Mouse (Mus musculus): ENCODE results near the gene Atp6v0e. TPM values are rescaled to one million over a fixed set of nuclear protein-coding genes. Genes with fewer than 3 reads are reported as not detected.

Gene Atp6v0e
- polyA plus RNA-seq, 1 experiment = 119 TPM

GRCm38 (mm10) chr17:26695193-26695592 is 32.2 kb downstream of the Atp6v0e start:
- no peak overlapping the region for H3K27ac ChIP-seq (ENCODE audit: insufficient read depth, low read depth, low read length)
- H3K4me3 ChIP-seq (ENCODE audit: low read depth, low read length) = no peak overlapping the region
- no peak for TF ChIP-seq POLR2A (IDR thresholded peaks at IDR 0.05; ENCODE audit: low read depth, low read length)
- H3K36me3 ChIP-seq (ENCODE audit: control insufficient read depth, insufficient read depth, low read length) = peaks cover 32% of the 10 kb centered on the region
- peaks cover 3% of the 10 kb centered on the region; the same call in 1 of the 2 replicates for H3K4me1 ChIP-seq (ENCODE audit: control insufficient read depth, insufficient read depth, insufficient read length, low read length)
- H3K27me3 ChIP-seq (ENCODE audit: control insufficient read depth, insufficient read depth, low read length) = no peaks in the 10 kb centered on the region
- WGBS = 96% methylated on average over 3 of the region's 3 CpGs

- 93% methylated on average over 5 of the region's 5 CpGs for WGBS
- Histone ChIP-seq H3K4me1 (ENCODE audit: control insufficient read depth, insufficient read depth, insufficient read length, low read length) (peaks cover 10% of the 10 kb centered on the region; the same call in 1 of the 2 replicates), H3K27me3 (ENCODE audit: control insufficient read depth, insufficient read depth, low read length) (no peaks in the 10 kb centered on the region), H3K36me3 (ENCODE audit: control insufficient read depth, insufficient read depth, low read length) (peaks cover 36% of the 10 kb centered on the region), H3K4me3 (ENCODE audit: low read depth, low read length) (no peak overlapping the region), H3K27ac (ENCODE audit: insufficient read depth, low read depth, low read length) (no peak overlapping the region)
- no peak for TF ChIP-seq POLR2A (IDR thresholded peaks at IDR 0.05; ENCODE audit: low read depth, low read length)
- peak; percentile 60; the same call in 1 of the 2 replicates for TF ChIP-seq CTCF (IDR thresholded peaks at IDR 0.05; ENCODE audit: extremely low read depth, insufficient read length, insufficient replicate concordance, low read depth, low read length)
Observed at GRCm38 (mm10) chr17:26698846-26699245, 35.8 kb downstream of the Atp6v0e start.

- no peak for TF ChIP-seq POLR2A (IDR thresholded peaks at IDR 0.05; ENCODE audit: low read depth, low read length)
- no peak for TF ChIP-seq CTCF (IDR thresholded peaks at IDR 0.05; ENCODE audit: extremely low read depth, insufficient read length, insufficient replicate concordance, low read depth, low read length)
- peaks cover 10% of the 10 kb centered on the region; the same call in 1 of the 2 replicates for H3K4me1 ChIP-seq (ENCODE audit: control insufficient read depth, insufficient read depth, insufficient read length, low read length)
- no peaks in the 10 kb centered on the region for H3K27me3 ChIP-seq (ENCODE audit: control insufficient read depth, insufficient read depth, low read length)
- peaks cover 36% of the 10 kb centered on the region for H3K36me3 ChIP-seq (ENCODE audit: control insufficient read depth, insufficient read depth, low read length)
- H3K4me3 ChIP-seq (ENCODE audit: low read depth, low read length) = no peak overlapping the region
- WGBS = 53% methylated on average over 10 of the region's 10 CpGs
- peak overlapping the region; percentile 85 for H3K27ac ChIP-seq (ENCODE audit: insufficient read depth, low read depth, low read length)
Observed at GRCm38 (mm10) chr17:26699819-26700616, 37.0 kb downstream of the Atp6v0e start.

- no peak for TF ChIP-seq POLR2A (IDR thresholded peaks at IDR 0.05; ENCODE audit: low read depth, low read length)
- TF ChIP-seq CTCF (IDR thresholded peaks at IDR 0.05; ENCODE audit: extremely low read depth, insufficient read length, insufficient replicate concordance, low read depth, low read length) = no peak
- H3K4me1 ChIP-seq (ENCODE audit: control insufficient read depth, insufficient read depth, insufficient read length, low read length) = peaks cover 10% of the 10 kb centered on the region; the same call in 1 of the 2 replicates
- H3K36me3 ChIP-seq (ENCODE audit: control insufficient read depth, insufficient read depth, low read length) = peaks cover 27% of the 10 kb centered on the region
- no peaks in the 10 kb centered on the region for H3K27me3 ChIP-seq (ENCODE audit: control insufficient read depth, insufficient read depth, low read length)
- no peak overlapping the region for H3K27ac ChIP-seq (ENCODE audit: insufficient read depth, low read depth, low read length)
- 94% methylated on average over 13 of the region's 13 CpGs for WGBS
- no peak overlapping the region for H3K4me3 ChIP-seq (ENCODE audit: low read depth, low read length)
Observed at GRCm38 (mm10) chr17:26701565-26701964, 38.5 kb downstream of the Atp6v0e start.

GRCm38 (mm10) chr17:26702621-26703020 is 39.6 kb downstream of the Atp6v0e start:
- Histone ChIP-seq H3K4me3 (ENCODE audit: low read depth, low read length) (no peak overlapping the region), H3K36me3 (ENCODE audit: control insufficient read depth, insufficient read depth, low read length) (peaks cover 19% of the 10 kb centered on the region), H3K27ac (ENCODE audit: insufficient read depth, low read depth, low read length) (peak overlapping the region; percentile 45; the same call in 1 of the 2 replicates), H3K4me1 (ENCODE audit: control insufficient read depth, insufficient read depth, insufficient read length, low read length) (peaks cover 10% of the 10 kb centered on the region; the same call in 1 of the 2 replicates), H3K27me3 (ENCODE audit: control insufficient read depth, insufficient read depth, low read length) (no peaks in the 10 kb centered on the region)
- 27% methylated on average over 4 of the region's 4 CpGs for WGBS
- TF ChIP-seq POLR2A (IDR thresholded peaks at IDR 0.05; ENCODE audit: low read depth, low read length) (no peak), CTCF (IDR thresholded peaks at IDR 0.05; ENCODE audit: extremely low read depth, insufficient read length, insufficient replicate concordance, low read depth, low read length) (no peak)

DNA sequence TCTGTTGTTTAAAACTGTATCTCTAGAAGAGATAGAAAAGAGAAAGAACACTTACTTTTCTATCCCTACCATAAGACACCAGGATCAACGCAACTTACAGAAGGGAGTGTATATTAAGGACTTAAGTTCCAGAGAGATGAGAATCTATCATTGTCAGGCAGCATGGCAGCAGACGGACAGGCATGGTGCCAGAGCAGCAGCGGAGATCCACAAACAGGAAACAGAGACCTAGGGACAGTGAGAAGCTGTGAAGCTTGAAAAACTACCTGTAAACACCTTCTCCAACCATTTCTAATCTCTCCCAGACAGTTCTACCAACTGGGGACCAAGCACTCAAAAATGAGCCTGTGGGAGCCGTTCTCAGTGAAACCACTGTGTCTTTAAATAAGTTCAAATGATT is 40.6 kb downstream of the Atp6v0e start:
- WGBS = 89% methylated on average over 4 of the region's 4 CpGs
- Histone ChIP-seq H3K4me3 (ENCODE audit: low read depth, low read length) (no peak overlapping the region), H3K36me3 (ENCODE audit: control insufficient read depth, insufficient read depth, low read length) (peaks cover 12% of the 10 kb centered on the region), H3K4me1 (ENCODE audit: control insufficient read depth, insufficient read depth, insufficient read length, low read length) (peaks cover 10% of the 10 kb centered on the region; the same call in 1 of the 2 replicates), H3K27ac (ENCODE audit: insufficient read depth, low read depth, low read length) (no peak overlapping the region), H3K27me3 (ENCODE audit: control insufficient read depth, insufficient read depth, low read length) (no peaks in the 10 kb centered on the region)
- TF ChIP-seq POLR2A (IDR thresholded peaks at IDR 0.05; ENCODE audit: low read depth, low read length) (no peak), CTCF (IDR thresholded peaks at IDR 0.05; ENCODE audit: extremely low read depth, insufficient read length, insufficient replicate concordance, low read depth, low read length) (no peak)
